Mouse (Mus musculus) ES-E14 (cell line): ENCODE results near the gene N4bp1.

Experiments used
- HCFC1 ChIP-seq: IDR thresholded peaks from 2 replicates; pipeline ENCODE4 v1.6.1; 2012; ENCODE audit warnings: low read length, inconsistent platforms, borderline replicate concordance; ENCODE audit not compliant: insufficient read depth
- MAFK ChIP-seq: IDR thresholded peaks from 2 replicates; pipeline ENCODE4 v1.6.1; 2014; ENCODE audit warnings: mild to moderate bottlenecking, low read depth, low read length, inconsistent platforms; ENCODE audit not compliant: insufficient read depth
- ZC3H11A ChIP-seq: IDR thresholded peaks from 2 replicates; pipeline ENCODE4 v1.6.1; 2012; ENCODE audit warnings: low read depth, mild to moderate bottlenecking, inconsistent platforms, low read length, borderline replicate concordance

DNA sequence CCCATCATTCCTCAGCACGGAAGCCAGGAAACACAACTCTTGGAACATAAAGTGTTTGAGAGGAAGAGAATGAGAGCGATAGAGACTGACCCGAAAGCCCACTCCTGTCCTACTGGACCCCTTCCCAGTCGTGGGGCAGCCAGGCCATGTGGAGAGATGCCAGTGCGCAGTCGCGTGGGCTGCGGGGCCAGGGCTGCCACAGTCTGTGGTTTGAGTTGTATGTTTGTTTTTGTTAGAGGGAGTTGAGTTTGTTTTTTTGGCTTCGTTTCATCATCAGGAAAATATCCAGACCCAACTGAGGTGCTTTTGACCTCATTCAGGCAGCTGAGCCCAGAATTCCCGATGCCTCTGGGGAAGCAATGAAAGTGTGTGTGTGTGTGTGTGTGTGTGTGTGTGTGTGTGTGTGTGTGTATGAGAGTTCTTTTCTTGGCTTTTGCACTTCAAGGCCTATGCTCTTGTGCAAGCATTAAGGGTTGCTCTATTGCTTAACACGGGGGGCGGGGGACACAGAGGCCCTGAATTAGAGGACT is 97.1 kb downstream of the N4bp1 start:
- no peak for TF ChIP-seq ZC3H11A
- TF ChIP-seq HCFC1, result no peak
- TF ChIP-seq MAFK, result no peak
